Mouse (Mus musculus) stomach, embryonic 16.5 days (tissue): ENCODE results near the gene Prdm12. TPM values are rescaled to one million over a fixed set of nuclear protein-coding genes. Genes with fewer than 3 reads are reported as not detected.

Source experiments
- ATAC-seq: fragments of 200-750 bp; cut with Nextera tagmentation; 2 replicates; pipeline ENCODE4 v1.8.0; 2017; ENCODE audit warnings: moderate number of reproducible peaks, moderate TSS enrichment; ENCODE audit not compliant: insufficient read depth, low FRiP score
- H3K27ac ChIP-seq: fragments of 300-500 bp; sonication (generic); 2 replicates; pipeline ENCODE4 v1.5.1; 2014; ENCODE audit warnings: low read length
- H3K27me3 ChIP-seq: fragments of 300-500 bp; sonication (generic); 2 replicates; pipeline ENCODE4 v1.6.1; 2014; ENCODE audit warnings: low read length, control low read depth, mixed read lengths; ENCODE audit not compliant: control insufficient read depth, insufficient read depth
- H3K36me3 ChIP-seq: fragments of 300-500 bp; sonication (generic); 2 replicates; pipeline ENCODE4 v1.6.1; 2014; ENCODE audit warnings: low read length; ENCODE audit not compliant: control insufficient read depth, insufficient read depth
- H3K4me1 ChIP-seq: fragments of 300-500 bp; sonication (generic); 2 replicates; pipeline ENCODE4 v1.6.1; 2014; ENCODE audit warnings: low read length, control low read depth, mixed read lengths; ENCODE audit not compliant: control insufficient read depth, insufficient read depth
- H3K4me2 ChIP-seq: fragments of 300-500 bp; sonication (generic); 2 replicates; pipeline ENCODE4 v1.6.1; 2014; ENCODE audit warnings: low read depth, low read length, mixed read lengths
- H3K4me3 ChIP-seq: fragments of 300-500 bp; sonication (generic); replicated peaks from 2 replicates; pipeline ENCODE4 v1.5.1; 2014; ENCODE audit warnings: mild to moderate bottlenecking, low read length
- H3K9ac ChIP-seq: fragments of 300-500 bp; sonication (generic); 2 replicates; pipeline ENCODE4 v1.6.1; 2014; ENCODE audit warnings: low read length
- H3K9me3 ChIP-seq: fragments of 300-500 bp; sonication (generic); replicated peaks from 2 replicates; pipeline ENCODE4 v1.6.1; 2016; ENCODE audit warnings: low read length, control low read depth; ENCODE audit not compliant: control insufficient read depth
- whole genome bisulfite sequencing: fragments of 180-500 bp; shearing (Covaris S2); extraction: QIAGEN DNeasy Blood & Tissue Kit; methylation state at CpG from one replicate; pipeline ENCODE4 v1.1.7; 2014; 5-methylcytosine and 5-hydroxymethylcytosine counted together
- polyA plus RNA-seq: library from polyadenylated mRNA; unstranded; fragments of >200 nt; fragmentation: Nextera tagmentation; extraction: Ambion mirVana; gene quantifications from 2 replicates; pipeline ENCODE4 v1.2.1, GENCODE M21; 2015

Gene Prdm12
- polyA plus RNA-seq, 1 experiment from 2014 or later, result not detected

DNA sequence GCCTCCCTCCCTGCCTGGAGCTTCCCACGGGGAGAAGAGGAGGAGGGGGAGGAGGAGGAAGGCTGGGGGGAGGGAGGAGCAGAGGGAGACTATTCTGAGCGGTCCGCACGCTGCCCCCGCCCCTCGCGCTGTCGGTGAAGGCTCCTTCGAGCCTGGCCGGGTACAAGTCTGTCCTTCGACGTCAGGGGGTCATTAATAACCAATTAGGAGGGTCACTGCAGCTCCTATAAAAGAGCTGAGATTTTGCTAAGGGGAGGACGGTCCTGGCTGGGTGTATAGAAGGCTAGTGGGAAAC is 424 bp upstream of the Prdm12 start:
- no peaks in the 10 kb centered on the region for H3K9me3 ChIP-seq
- no peaks in the 10 kb centered on the region for H3K36me3 ChIP-seq
- peaks cover 11% of the 10 kb centered on the region; the same call in 1 of the 2 replicates for H3K4me1 ChIP-seq
- H3K27me3 ChIP-seq, result peaks cover 96% of the 10 kb centered on the region
- WGBS, result 2% methylated on average over 13 of the region's 13 CpGs
- ATAC-seq, result no peak
- no peak overlapping the region for H3K4me2 ChIP-seq
- H3K4me3 ChIP-seq, result no peak overlapping the region
- H3K9ac ChIP-seq, result no peak overlapping the region
- H3K27ac ChIP-seq, result no peak overlapping the region

DNA sequence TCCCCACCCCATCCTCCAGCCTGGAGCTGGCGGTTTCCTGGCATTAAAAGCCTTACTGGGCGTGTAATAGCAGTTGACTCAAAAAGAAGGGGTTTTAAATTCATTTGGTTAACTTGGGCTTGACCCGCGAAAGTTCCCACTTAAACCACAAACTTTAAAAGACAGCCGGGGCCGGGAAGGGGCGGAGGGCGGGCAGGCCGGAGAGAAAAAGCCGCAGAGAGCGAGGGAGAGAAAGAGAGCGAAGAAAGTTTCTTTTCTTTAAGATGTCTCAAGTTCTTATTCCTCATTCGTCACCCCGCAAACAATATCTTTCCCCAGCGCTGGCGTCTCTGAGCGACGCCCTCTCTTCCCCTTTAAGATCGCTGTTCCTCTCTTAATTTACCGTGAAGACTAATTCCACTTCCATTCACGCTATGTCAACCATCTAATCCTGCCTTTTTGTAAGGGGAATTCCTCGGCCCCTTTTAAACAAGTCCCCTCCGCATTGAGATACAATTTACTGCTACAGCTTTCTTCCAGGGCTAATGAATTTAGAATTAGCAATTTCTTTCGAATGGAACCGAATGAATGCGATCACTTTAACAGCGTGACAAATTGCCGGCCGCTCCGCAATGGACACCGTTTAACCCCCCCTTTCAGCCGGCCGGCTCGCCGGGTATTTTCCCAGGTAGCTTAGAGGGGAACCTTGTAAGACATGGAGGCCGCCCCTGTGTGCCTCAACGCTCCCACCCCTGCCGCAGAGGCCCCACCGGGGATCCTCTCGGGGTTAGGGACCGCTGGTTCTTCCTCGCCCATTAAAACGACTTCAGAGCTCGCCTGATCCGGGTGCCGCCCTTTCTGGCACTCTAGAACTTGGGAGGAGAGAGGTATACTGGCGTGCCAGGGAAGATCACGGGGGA is 1.0 kb downstream of the Prdm12 start:
- Histone ChIP-seq H3K9ac (no peak overlapping the region), H3K36me3 (no peaks in the 10 kb centered on the region), H3K4me1 (peaks cover 7% of the 10 kb centered on the region; the same call in 1 of the 2 replicates), H3K4me2 (no peak overlapping the region), H3K27me3 (peaks cover 95% of the 10 kb centered on the region), H3K27ac (no peak overlapping the region), H3K4me3 (no peak overlapping the region), H3K9me3 (no peaks in the 10 kb centered on the region)
- under 1% methylated on average over 48 of the region's 48 CpGs for WGBS
- no peak for ATAC-seq

DNA sequence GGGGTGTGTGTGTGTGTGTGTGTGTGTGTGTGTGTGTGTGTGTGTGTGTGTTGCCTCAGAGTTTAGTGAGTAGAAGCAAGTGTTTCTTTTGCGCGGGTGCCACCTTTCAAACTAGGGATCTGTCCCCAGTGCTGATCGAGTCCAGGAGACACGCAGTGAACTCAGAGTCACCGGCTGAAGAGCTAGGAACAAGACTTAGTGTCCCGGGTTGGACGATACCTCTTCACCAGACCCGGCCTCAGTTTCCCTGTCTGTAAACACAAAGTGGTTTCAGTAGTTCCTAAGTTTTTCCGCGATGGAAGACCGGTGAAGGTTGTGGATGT is 1.6 kb downstream of the Prdm12 start:
- ATAC-seq, result no peak
- Histone ChIP-seq H3K9me3 (no peaks in the 10 kb centered on the region), H3K36me3 (no peaks in the 10 kb centered on the region), H3K4me2 (no peak overlapping the region), H3K27me3 (peaks cover 95% of the 10 kb centered on the region), H3K4me3 (no peak overlapping the region), H3K27ac (no peak overlapping the region), H3K4me1 (peaks cover 1% of the 10 kb centered on the region; the same call in 1 of the 2 replicates), H3K9ac (no peak overlapping the region)
- WGBS, result 3% methylated on average over 11 of the region's 11 CpGs

DNA sequence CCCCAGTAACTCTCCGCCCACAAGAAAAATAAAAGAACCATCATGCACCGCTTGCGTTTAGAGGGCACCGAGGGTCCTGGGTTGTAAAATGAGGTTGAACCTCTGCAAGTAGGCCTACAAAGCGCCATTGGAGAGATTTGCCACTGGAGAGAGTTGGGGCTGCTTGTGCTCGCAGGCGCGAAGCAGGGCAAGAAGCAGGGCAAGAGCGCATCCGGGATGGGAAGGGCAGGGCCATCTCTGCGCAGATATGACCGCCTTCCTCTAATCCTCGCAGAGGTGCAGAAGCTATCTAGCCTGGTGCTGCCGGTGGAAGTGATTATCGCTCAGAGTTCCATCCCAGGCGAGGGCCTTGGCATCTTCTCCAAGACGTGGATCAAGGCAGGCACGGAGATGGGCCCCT is 2.1 kb downstream of the Prdm12 start:
- H3K9ac ChIP-seq, result no peak overlapping the region
- H3K27ac ChIP-seq, result no peak overlapping the region
- no peak overlapping the region for H3K4me2 ChIP-seq
- 4% methylated on average over 18 of the region's 18 CpGs for WGBS
- H3K36me3 ChIP-seq, result no peaks in the 10 kb centered on the region
- no peak overlapping the region for H3K4me3 ChIP-seq
- H3K27me3 ChIP-seq, result peaks cover 95% of the 10 kb centered on the region
- no peaks in the 10 kb centered on the region for H3K4me1 ChIP-seq
- no peak for ATAC-seq
- no peaks in the 10 kb centered on the region for H3K9me3 ChIP-seq

DNA sequence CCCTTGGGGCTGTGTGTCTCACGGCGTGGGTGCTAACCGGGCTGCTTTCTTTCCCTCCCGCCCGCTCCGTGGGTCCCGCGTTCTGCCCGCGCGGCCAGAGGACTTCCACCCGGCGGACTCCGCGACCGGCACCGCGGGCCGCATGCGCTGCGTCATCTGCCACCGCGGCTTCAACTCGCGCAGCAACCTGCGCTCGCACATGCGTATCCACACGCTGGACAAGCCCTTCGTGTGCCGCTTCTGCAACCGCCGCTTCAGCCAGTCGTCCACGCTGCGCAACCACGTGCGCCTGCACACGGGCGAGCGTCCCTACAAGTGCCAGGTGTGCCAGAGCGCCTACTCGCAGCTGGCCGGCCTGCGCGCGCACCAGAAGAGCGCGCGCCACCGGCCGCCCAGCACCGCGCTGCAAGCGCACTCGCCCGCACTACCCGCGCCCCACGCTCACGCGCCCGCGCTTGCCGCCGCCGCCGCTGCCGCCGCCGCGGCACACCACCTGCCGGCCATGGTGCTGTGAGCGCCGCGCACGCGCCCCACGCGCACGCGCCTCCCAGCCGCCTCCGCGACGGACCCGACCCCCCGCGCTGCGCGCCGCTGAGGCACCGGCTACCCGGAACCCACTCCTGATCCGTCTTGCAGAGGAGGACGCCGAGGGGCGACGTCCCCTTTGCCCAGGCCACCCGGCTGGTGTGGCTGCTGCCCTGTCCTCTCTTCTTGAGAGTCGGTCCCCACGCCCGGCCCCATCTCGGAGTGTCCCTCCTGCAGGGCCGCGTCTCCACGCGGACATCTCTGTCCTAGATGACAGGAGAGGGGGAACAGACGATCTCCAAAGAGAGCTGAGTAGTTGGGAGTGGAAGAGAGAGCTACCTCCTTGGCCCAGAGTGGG is 14.4 kb downstream of the Prdm12 start:
- Histone ChIP-seq H3K36me3 (no peaks in the 10 kb centered on the region), H3K4me1 (0 out of 2 replicates have a peak, but pooled peaks cover 8% of the 10 kb centered on the region), H3K9ac (peak overlapping the region; percentile 48), H3K4me2 (peak overlapping the region; percentile 92), H3K27me3 (peaks cover 68% of the 10 kb centered on the region), H3K27ac (no peak overlapping the region), H3K4me3 (peak overlapping the region; percentile 54), H3K9me3 (no peaks in the 10 kb centered on the region)
- under 1% methylated on average over 107 of the region's 109 CpGs for WGBS
- ATAC-seq, result peak; percentile 33; the same call in 1 of the 2 replicates

DNA sequence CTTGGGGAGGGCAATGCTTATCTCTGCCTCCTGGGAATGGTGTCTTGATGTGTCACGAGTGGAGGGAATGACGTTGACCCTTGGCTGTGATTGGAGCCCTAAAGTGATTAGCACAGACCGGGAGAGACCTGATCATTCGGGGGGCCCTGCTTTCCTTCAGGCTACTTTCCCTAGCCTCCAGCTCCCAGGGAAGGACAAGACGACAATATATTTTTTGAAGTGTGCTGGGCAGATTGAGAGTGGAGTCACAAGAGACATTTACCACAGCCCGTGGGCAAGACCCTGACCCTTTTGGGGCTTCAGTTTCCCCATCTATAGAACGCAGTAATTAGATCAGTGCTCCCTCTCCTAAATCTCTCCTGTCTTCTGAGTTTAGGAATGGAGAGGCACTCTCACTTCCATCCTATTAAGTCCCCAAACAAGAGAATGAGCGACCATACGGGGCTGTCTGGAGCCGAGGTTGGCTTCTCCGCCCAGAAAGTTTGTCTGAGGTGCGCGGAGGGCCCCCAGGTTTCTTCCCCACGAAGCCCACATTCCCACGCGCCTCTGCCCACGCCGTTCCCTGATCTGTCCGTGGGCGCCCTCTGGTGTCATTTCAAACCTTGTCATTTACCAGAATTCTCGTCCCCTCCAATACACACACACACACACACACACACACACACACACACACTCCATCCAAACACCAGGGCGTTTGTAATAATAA is 15.2 kb downstream of the Prdm12 start:
- H3K27ac ChIP-seq, result no peak overlapping the region
- H3K4me2 ChIP-seq, result peak overlapping the region; percentile 92
- H3K9ac ChIP-seq, result peak overlapping the region; percentile 48; the same call in 1 of the 2 replicates
- H3K4me3 ChIP-seq, result peak overlapping the region; percentile 54
- ATAC-seq, result no peak
- 5% methylated on average over 22 of the region's 22 CpGs for WGBS
- peaks cover 63% of the 10 kb centered on the region for H3K27me3 ChIP-seq
- no peaks in the 10 kb centered on the region for H3K9me3 ChIP-seq
- 0 out of 2 replicates have a peak, but pooled peaks cover 8% of the 10 kb centered on the region for H3K4me1 ChIP-seq
- no peaks in the 10 kb centered on the region for H3K36me3 ChIP-seq

DNA sequence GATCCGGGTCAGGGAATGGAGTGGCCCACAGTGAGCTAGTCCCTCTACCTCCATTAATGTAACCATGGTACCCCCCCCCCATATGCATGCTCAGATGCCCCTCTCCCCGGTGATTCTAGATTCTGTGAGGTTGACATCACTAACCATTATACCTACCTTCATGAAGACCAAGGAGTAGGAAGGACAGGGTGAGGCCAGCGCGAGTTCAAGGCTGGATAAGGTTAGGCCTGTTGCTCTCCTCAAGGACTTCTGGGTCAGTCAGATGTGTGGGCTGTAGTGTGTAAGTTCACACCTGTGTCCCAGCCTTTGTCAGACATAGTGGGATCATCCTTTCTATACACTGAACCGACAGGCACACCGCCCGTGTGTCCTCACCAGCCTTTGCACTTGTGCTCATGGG is 16.5 kb downstream of the Prdm12 start:
- Histone ChIP-seq H3K36me3 (no peaks in the 10 kb centered on the region), H3K4me1 (0 out of 2 replicates have a peak, but pooled peaks cover 8% of the 10 kb centered on the region), H3K4me2 (no peak overlapping the region), H3K9ac (no peak overlapping the region), H3K27me3 (peaks cover 52% of the 10 kb centered on the region), H3K9me3 (no peaks in the 10 kb centered on the region), H3K27ac (no peak overlapping the region), H3K4me3 (no peak overlapping the region)
- no peak for ATAC-seq
- 78% methylated on average over 7 of the region's 7 CpGs for WGBS

DNA sequence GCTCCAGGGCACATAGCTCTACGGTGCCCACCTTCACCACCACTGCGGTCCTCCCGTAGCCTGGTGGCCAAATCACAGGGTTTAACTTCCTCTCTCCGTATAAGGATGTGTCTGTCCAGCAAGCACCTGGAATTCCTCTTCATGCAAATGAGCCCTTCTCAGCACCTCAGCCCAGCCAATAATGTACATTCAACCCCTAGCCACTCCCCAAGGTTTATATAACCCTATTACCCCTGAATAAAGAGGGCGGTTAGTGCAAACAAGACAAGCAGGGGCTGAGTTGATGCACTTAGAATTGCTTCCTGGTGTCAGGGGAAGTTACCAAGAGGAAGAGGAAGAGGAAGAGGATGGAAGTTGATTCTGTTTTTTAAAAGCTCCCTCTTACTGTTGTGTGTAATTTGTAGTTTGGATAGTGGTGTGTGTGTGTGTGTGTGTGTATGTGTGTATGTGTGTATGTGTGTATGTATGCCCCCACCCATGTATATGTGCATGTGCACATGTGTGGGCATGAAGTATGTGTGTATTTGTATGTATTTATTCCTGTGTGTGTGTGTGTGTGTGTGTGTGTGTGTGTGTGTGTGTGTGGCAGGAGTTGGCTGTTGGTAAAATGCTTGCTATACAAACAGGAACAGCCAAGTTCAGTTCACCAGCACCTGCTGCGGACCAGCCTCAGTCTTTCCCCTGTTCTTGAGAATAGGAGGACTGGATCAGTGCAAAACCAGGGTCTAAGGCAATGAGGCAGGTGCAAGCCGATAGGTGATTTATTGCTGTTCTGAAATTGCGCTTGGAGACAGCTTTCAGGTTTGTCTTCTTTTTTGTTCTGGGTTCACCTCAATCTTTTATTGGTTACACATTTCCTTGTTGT is 23.3 kb downstream of the Prdm12 start:
- H3K27ac ChIP-seq, result no peak overlapping the region
- no peaks in the 10 kb centered on the region; the same call in 1 of the 2 replicates for H3K27me3 ChIP-seq
- H3K4me3 ChIP-seq, result no peak overlapping the region
- no peak overlapping the region for H3K9ac ChIP-seq
- ATAC-seq, result peak; percentile 13; the same call in 1 of the 2 replicates
- no peak overlapping the region for H3K4me2 ChIP-seq
- H3K4me1 ChIP-seq, result no peaks in the 10 kb centered on the region
- no peaks in the 10 kb centered on the region for H3K36me3 ChIP-seq
- no peaks in the 10 kb centered on the region for H3K9me3 ChIP-seq
- 45% methylated on average over 8 of the region's 8 CpGs for WGBS
